In genomic region chr16:16303138-16303827, GRCm38 (mm10) we compare ENCODE assay signal across 8 mouse cellular contexts. TPM values are rescaled to one million over a fixed set of nuclear protein-coding genes. Genes with fewer than 3 reads are reported as not detected.
DNase-seq lines count a peak whose midpoint lies in the region; ATAC-seq and TF ChIP-seq lines count a peak whose summit lies in the region.

No protein-coding gene starts in this region.

- peak overlapping the region; percentile 53 for H3K27ac ChIP-seq in ES-Bruce4 (ENCODE audit: insufficient read depth, low read length)
- peak overlapping the region; percentile 60; the same call in 1 of the 2 replicates for H3K27ac ChIP-seq in bone marrow, adult 2 months (ENCODE audit: control insufficient read depth, insufficient read depth, low read depth, low read length, poor library complexity)
- peak overlapping the region; percentile 98 for H3K27ac ChIP-seq in embryonic facial prominence, embryonic 14.5 days (replicated peaks; ENCODE audit: low read depth, low read length)
- H3K27ac ChIP-seq in heart, embryonic 11.5 days (ENCODE audit: low read depth, low read length), result peak overlapping the region; percentile 95
- H3K27ac ChIP-seq in kidney, postnatal 0 days, result peak overlapping the region; percentile 88
- peak overlapping the region; percentile 96 for H3K27ac ChIP-seq in neural tube, embryonic 15.5 days (replicated peaks)

- H3K9me3 ChIP-seq in ES-Bruce4 (replicated peaks; ENCODE audit: control insufficient read depth, insufficient read depth, low read length, poor library complexity, severe bottlenecking), result no peaks in the 10 kb centered on the region
- no peaks in the 10 kb centered on the region for H3K9me3 ChIP-seq in embryonic facial prominence, embryonic 14.5 days (ENCODE audit: control insufficient read depth, low read length)
- no peaks in the 10 kb centered on the region for H3K9me3 ChIP-seq in heart, embryonic 11.5 days (replicated peaks; ENCODE audit: control insufficient read depth, low read length)
- no peaks in the 10 kb centered on the region for H3K9me3 ChIP-seq in kidney, postnatal 0 days (replicated peaks; ENCODE audit: low read length)
- H3K9me3 ChIP-seq in neural tube, embryonic 15.5 days (replicated peaks), result no peaks in the 10 kb centered on the region

- peaks cover 2% of the 10 kb centered on the region for H3K4me1 ChIP-seq in ES-Bruce4 (ENCODE audit: control insufficient read depth, insufficient read depth, low read length)
- H3K4me1 ChIP-seq in bone marrow, adult 2 months (ENCODE audit: control insufficient read depth, insufficient read depth, low read length), result no peaks in the 10 kb centered on the region; the same call in 1 of the 2 replicates
- peaks cover 9% of the 10 kb centered on the region; the same call in 1 of the 2 replicates for H3K4me1 ChIP-seq in embryonic facial prominence, embryonic 14.5 days (ENCODE audit: control insufficient read depth, insufficient read depth, low read length)
- peaks cover 10% of the 10 kb centered on the region for H3K4me1 ChIP-seq in heart, embryonic 11.5 days (ENCODE audit: control insufficient read depth, insufficient read depth, low read length)
- H3K4me1 ChIP-seq in kidney, postnatal 0 days (replicated peaks; ENCODE audit: insufficient read depth, low read length), result 0 out of 2 replicates have a peak, but pooled peaks cover 2% of the 10 kb centered on the region
- H3K4me1 ChIP-seq in lung, adult 2 months (ENCODE audit: control insufficient read depth, insufficient read depth, low read length), result 0 out of 2 replicates have a peak, but pooled peaks cover 2% of the 10 kb centered on the region
- H3K4me1 ChIP-seq in neural tube, embryonic 15.5 days, result peaks cover 21% of the 10 kb centered on the region

- WGBS in bone marrow, adult 2 months, result under 1% methylated on average over 61 of the region's 61 CpGs
- WGBS in embryonic facial prominence, embryonic 14.5 days, result under 1% methylated on average over 19 of the region's 61 CpGs
- WGBS in heart, embryonic 11.5 days (ENCODE audit: insufficient replicate concordance), result under 1% methylated on average over 59 of the region's 61 CpGs
- WGBS in kidney, postnatal 0 days, result under 1% methylated on average over 60 of the region's 61 CpGs
- under 1% methylated on average over 59 of the region's 61 CpGs for WGBS in lung, adult 2 months
- WGBS in neural tube, embryonic 15.5 days, result under 1% methylated on average over 60 of the region's 61 CpGs

- peak overlapping the region; percentile 99 for H3K4me3 ChIP-seq in ES-Bruce4 (ENCODE audit: low read depth, low read length)
- H3K4me3 ChIP-seq in bone marrow, adult 2 months (replicated peaks; ENCODE audit: control insufficient read depth, low read depth, low read length), result peak overlapping the region; percentile 79
- peak overlapping the region; percentile 92 for H3K4me3 ChIP-seq in embryonic facial prominence, embryonic 14.5 days (ENCODE audit: low read depth, low read length)
- H3K4me3 ChIP-seq in heart, embryonic 11.5 days (ENCODE audit: low read depth, low read length), result peak overlapping the region; percentile 93
- peak overlapping the region; percentile 80 for H3K4me3 ChIP-seq in kidney, postnatal 0 days (replicated peaks; ENCODE audit: low read depth, low read length)
- peak overlapping the region; percentile 68 for H3K4me3 ChIP-seq in lung, adult 2 months (replicated peaks; ENCODE audit: extremely low read depth, low read depth, low read length)
- H3K4me3 ChIP-seq in neural tube, embryonic 15.5 days (replicated peaks), result peak overlapping the region; percentile 93

- DNase-seq in embryonic facial prominence, embryonic 14.5 days (ENCODE audit: low spot score), result peak; percentile 33
- DNase-seq in kidney, postnatal 0 days (ENCODE audit: low spot score), result peak; percentile 43
- DNase-seq in lung, adult 2 months, result peak; percentile 59
- DNase-seq in thymus, postnatal 0 days (ENCODE audit: low spot score), result peak; percentile 28

- no peak for TF ChIP-seq CTCF in ES-Bruce4 (IDR thresholded peaks at IDR 0.05; ENCODE audit: low read depth, low read length)
- TF ChIP-seq CTCF in bone marrow, adult 2 months (IDR thresholded peaks at IDR 0.05; ENCODE audit: control insufficient read depth, insufficient read depth, low read length), result no peak
- no peak for TF ChIP-seq CTCF in kidney, postnatal 0 days (IDR thresholded peaks at IDR 0.05; ENCODE audit: low read depth)
- no peak for TF ChIP-seq CTCF in lung, adult 2 months (IDR thresholded peaks at IDR 0.05; ENCODE audit: insufficient read depth, low read length)

- H3K9ac ChIP-seq in ES-Bruce4 (ENCODE audit: low read depth, poor library complexity, severe bottlenecking), result peak overlapping the region; percentile 93
- H3K9ac ChIP-seq in embryonic facial prominence, embryonic 14.5 days (ENCODE audit: low read depth, low read length), result peak overlapping the region; percentile 84
- H3K9ac ChIP-seq in heart, embryonic 11.5 days (ENCODE audit: low read depth, low read length), result peak overlapping the region; percentile 94
- H3K9ac ChIP-seq in kidney, postnatal 0 days (ENCODE audit: low read depth, low read length), result peak overlapping the region; percentile 88
- peak overlapping the region; percentile 80 for H3K9ac ChIP-seq in neural tube, embryonic 15.5 days (replicated peaks)

- no peak for TF ChIP-seq EP300 in ES-Bruce4 (IDR thresholded peaks at IDR 0.05; ENCODE audit: insufficient read depth, low read depth, low read length)

- H3K4me2 ChIP-seq in embryonic facial prominence, embryonic 14.5 days (ENCODE audit: low read depth, low read length), result peak overlapping the region; percentile 67
- peak overlapping the region; percentile 79 for H3K4me2 ChIP-seq in heart, embryonic 11.5 days
- peak overlapping the region; percentile 88 for H3K4me2 ChIP-seq in kidney, postnatal 0 days (ENCODE audit: low read length)
- H3K4me2 ChIP-seq in neural tube, embryonic 15.5 days, result peak overlapping the region; percentile 84

- no peak for TF ChIP-seq POLR2A in ES-Bruce4 (IDR thresholded peaks at IDR 0.05; ENCODE audit: insufficient read depth, low read length)
- no peak for TF ChIP-seq POLR2A in bone marrow, adult 2 months (IDR thresholded peaks at IDR 0.05; ENCODE audit: borderline replicate concordance, control insufficient read depth, low read depth, low read length)
- TF ChIP-seq POLR2A in lung, adult 2 months (IDR thresholded peaks at IDR 0.05; ENCODE audit: borderline replicate concordance, extremely low read depth, low read depth, low read length), result no peak

- no peaks in the 10 kb centered on the region for H3K27me3 ChIP-seq in ES-Bruce4 (ENCODE audit: control insufficient read depth, insufficient read depth, low read length, poor library complexity, severe bottlenecking)
- no peaks in the 10 kb centered on the region for H3K27me3 ChIP-seq in embryonic facial prominence, embryonic 14.5 days (replicated peaks; ENCODE audit: control insufficient read depth, insufficient read depth, low read length)
- H3K27me3 ChIP-seq in heart, embryonic 11.5 days (ENCODE audit: control insufficient read depth, insufficient read depth, low read length), result no peaks in the 10 kb centered on the region
- no peaks in the 10 kb centered on the region for H3K27me3 ChIP-seq in kidney, postnatal 0 days (ENCODE audit: insufficient read depth, low read length)
- H3K27me3 ChIP-seq in neural tube, embryonic 15.5 days (replicated peaks), result no peaks in the 10 kb centered on the region

- peaks cover 28% of the 10 kb centered on the region for H3K36me3 ChIP-seq in ES-Bruce4 (ENCODE audit: control insufficient read depth, insufficient read depth, low read length, poor library complexity, severe bottlenecking)
- H3K36me3 ChIP-seq in embryonic facial prominence, embryonic 14.5 days (ENCODE audit: control insufficient read depth, insufficient read depth, low read length), result peaks cover 21% of the 10 kb centered on the region
- H3K36me3 ChIP-seq in heart, embryonic 11.5 days (ENCODE audit: control insufficient read depth, insufficient read depth, low read length), result peaks cover 7% of the 10 kb centered on the region
- 0 out of 2 replicates have a peak, but pooled peaks cover 11% of the 10 kb centered on the region for H3K36me3 ChIP-seq in kidney, postnatal 0 days (ENCODE audit: insufficient read depth, low read length)
- H3K36me3 ChIP-seq in neural tube, embryonic 15.5 days, result peaks cover 12% of the 10 kb centered on the region

- peak; percentile 58 for ATAC-seq in embryonic facial prominence, embryonic 14.5 days (ENCODE audit: low read depth)
- ATAC-seq in heart, embryonic 11.5 days (replicated peaks; ENCODE audit: insufficient number of reproducible peaks, low FRiP score, low TSS enrichment), result peak; percentile 71
- peak; percentile 62 for ATAC-seq in kidney, postnatal 0 days (replicated peaks; ENCODE audit: low FRiP score, low read depth)
- peak; percentile 75 for ATAC-seq in neural tube, embryonic 15.5 days (ENCODE audit: low FRiP score)

RNA-seq across cellular contexts. Expression of gene Yars2, which starts 0.5 kb away (rescaled TPM):
- 31.8 and 36.6 TPM in 2 replicates for polyA plus RNA-seq in ES-Bruce4 (2011; ENCODE audit: insufficient read depth, insufficient read length, low read depth, missing spikeins)
- 2.6 and 6.0 TPM in 2 replicates for polyA plus RNA-seq in bone marrow, adult 2 months (2011; ENCODE audit: insufficient read depth, insufficient read length, low replicate concordance, missing spikeins)
- polyA plus RNA-seq in embryonic facial prominence, embryonic 14.5 days (2014; fragmentation: Nextera tagmentation; extraction: Ambion mirVana), result 33.0 and 33.3 TPM in 2 replicates
- 39.5 and 43.7 TPM in 2 replicates for polyA plus RNA-seq in heart, embryonic 11.5 days (2014; fragmentation: Nextera tagmentation; extraction: Ambion mirVana)
- 37.0 and 40.2 TPM in 2 replicates for polyA plus RNA-seq in kidney, postnatal 0 days (2015; fragmentation: Nextera tagmentation; extraction: Ambion mirVana)
- 11.2 and 16.3 TPM in 2 replicates for polyA plus RNA-seq in lung, adult 2 months (2012; rRNA removed)
- polyA plus RNA-seq in neural tube, embryonic 15.5 days (2015; fragmentation: Nextera tagmentation; extraction: Ambion mirVana), result 32.6 and 35.4 TPM in 2 replicates
- polyA plus RNA-seq in thymus, postnatal 0 days (2015; fragmentation: Nextera tagmentation; extraction: Ambion mirVana), result 31.0 and 33.2 TPM in 2 replicates

RNA-seq across cellular contexts. Expression of gene Dnm1l, which starts 55.5 kb away (rescaled TPM):
- 210 and 221 TPM in 2 replicates for polyA plus RNA-seq in ES-Bruce4 (2011; ENCODE audit: insufficient read depth, insufficient read length, low read depth, missing spikeins)
- 24.9 and 50.7 TPM in 2 replicates for polyA plus RNA-seq in bone marrow, adult 2 months (2011; ENCODE audit: insufficient read depth, insufficient read length, low replicate concordance, missing spikeins)
- polyA plus RNA-seq in embryonic facial prominence, embryonic 14.5 days (2014; fragmentation: Nextera tagmentation; extraction: Ambion mirVana), result 56.1 and 59.3 TPM in 2 replicates
- 75.9 and 83.4 TPM in 2 replicates for polyA plus RNA-seq in heart, embryonic 11.5 days (2014; fragmentation: Nextera tagmentation; extraction: Ambion mirVana)
- 42.6 and 50.8 TPM in 2 replicates for polyA plus RNA-seq in kidney, postnatal 0 days (2015; fragmentation: Nextera tagmentation; extraction: Ambion mirVana)
- polyA plus RNA-seq in lung, adult 2 months (2012; rRNA removed), result 5.8 and 7.8 TPM in 2 replicates
- 94.5 and 107 TPM in 2 replicates for polyA plus RNA-seq in neural tube, embryonic 15.5 days (2015; fragmentation: Nextera tagmentation; extraction: Ambion mirVana)
- polyA plus RNA-seq in thymus, postnatal 0 days (2015; fragmentation: Nextera tagmentation; extraction: Ambion mirVana), result 45.9 and 49.6 TPM in 2 replicates

Comparison
In these comparisons a context has a peak if more than half of its experiments do, and no peak if none do; other contexts are left out.
1. Peak in every context shown above with its lines: DNase-seq, ATAC-seq, H3K4me3 ChIP-seq and H3K27ac ChIP-seq.